Mouse (Mus musculus) myocyte (in vitro differentiated cells): ENCODE results near the gene Gm20425. TPM values are rescaled to one million over a fixed set of nuclear protein-coding genes. Genes with fewer than 3 reads are reported as not detected.

Experiments
- H3K27me3 ChIP-seq: one replicate; pipeline ENCODE4 v1.6.1; 2011; ENCODE audit not compliant: control insufficient read depth, insufficient read depth, insufficient read length
- H3K36me3 ChIP-seq: one replicate; pipeline ENCODE4 v1.6.1; 2011; ENCODE audit not compliant: control insufficient read depth, insufficient read depth
- H3K4me2 ChIP-seq: one replicate; pipeline ENCODE4 v1.6.1; 2011; ENCODE audit warnings: low read depth, control low read depth
- H3K4me3 ChIP-seq: one replicate; pipeline ENCODE4 v1.5.1; 2011; ENCODE audit warnings: mild to moderate bottlenecking, control low read depth, moderate library complexity
- H3K79me2 ChIP-seq: one replicate; pipeline ENCODE4 v1.6.1; 2011; ENCODE audit not compliant: control insufficient read depth, insufficient read depth
- H3ac ChIP-seq: one replicate; pipeline ENCODE4 v1.6.1; 2011; ENCODE audit not compliant: control insufficient read depth, insufficient read length
- CEBPB ChIP-seq: IDR thresholded peaks from 2 replicates; pipeline ENCODE4 v1.6.1; 2011; ENCODE audit warnings: mild to moderate bottlenecking, moderate library complexity; ENCODE audit not compliant: poor library complexity, insufficient read depth, severe bottlenecking
- E2F4 ChIP-seq: IDR thresholded peaks from one replicate; pipeline ENCODE4 v1.6.1; 2011; ENCODE audit warnings: mild to moderate bottlenecking, control low read depth, moderate library complexity; ENCODE audit not compliant: insufficient read depth
- MAX ChIP-seq: IDR thresholded peaks from one replicate; pipeline ENCODE4 v1.6.1; 2011; ENCODE audit warnings: low read depth, mild to moderate bottlenecking, control low read depth
- MYOD1 ChIP-seq, 3 experiments: IDR thresholded peaks; one replicate each; pipeline ENCODE4 v1.6.1; 2011; ENCODE audit warnings: control low read depth in 2 of 3, low read depth in 2 of 3, mild to moderate bottlenecking in 2 of 3, moderate library complexity in 1 of 3; ENCODE audit not compliant: insufficient read length in 2 of 3, control insufficient read depth in 1 of 3
- MYOG ChIP-seq, 3 experiments: IDR thresholded peaks; one replicate each; pipeline ENCODE4 v1.6.1; 2011; ENCODE audit warnings: control low read depth in 2 of 3, low read depth in 2 of 3, mild to moderate bottlenecking in 2 of 3; ENCODE audit not compliant: insufficient read length in 2 of 3, control insufficient read depth in 1 of 3, insufficient read depth in 1 of 3
- POLR2A ChIP-seq: IDR thresholded peaks from one replicate; pipeline ENCODE4 v1.6.1; 2011; ENCODE audit warnings: low read depth, mild to moderate bottlenecking, control low read depth, moderate library complexity; ENCODE audit not compliant: insufficient read length
- POLR2AphosphoS2 ChIP-seq: IDR thresholded peaks from one replicate; pipeline ENCODE4 v1.6.1; 2011; ENCODE audit warnings: low read depth, control low read depth; ENCODE audit not compliant: insufficient read length
- REST ChIP-seq: IDR thresholded peaks from one replicate; pipeline ENCODE4 v1.6.1; 2011; ENCODE audit warnings: mild to moderate bottlenecking, control low read depth, moderate library complexity; ENCODE audit not compliant: insufficient read depth, insufficient read length
- SRF ChIP-seq: IDR thresholded peaks from one replicate; pipeline ENCODE4 v1.6.1; 2011; ENCODE audit warnings: low read depth; ENCODE audit not compliant: control insufficient read depth, insufficient read length
- TCF12 ChIP-seq: IDR thresholded peaks from one replicate; pipeline ENCODE4 v1.6.1; 2011; ENCODE audit warnings: mild to moderate bottlenecking, control low read depth; ENCODE audit not compliant: poor library complexity, insufficient read depth, severe bottlenecking
- TCF3 ChIP-seq: IDR thresholded peaks from one replicate; pipeline ENCODE4 v1.6.1; 2011; ENCODE audit warnings: low read depth, control low read depth; ENCODE audit not compliant: insufficient read length
- USF1 ChIP-seq: IDR thresholded peaks from one replicate; pipeline ENCODE4 v1.6.1; 2011; ENCODE audit warnings: low read depth, mild to moderate bottlenecking, control low read depth, moderate library complexity
- polyA plus RNA-seq: library from polyadenylated mRNA; unstranded; fragments of >200 nt; fragmentation: generic; extraction: Trizol; gene quantifications from one replicate; pipeline ENCODE4 v1.2.1, GENCODE M21; 2012; ENCODE audit warnings: missing spikeins

Gene Gm20425
- polyA plus RNA-seq, 1 experiment: not detected

- Histone ChIP-seq H3K79me2 (no peaks in the 10 kb centered on the region), H3K36me3 (no peaks in the 10 kb centered on the region), H3ac (no peak overlapping the region), H3K27me3 (no peaks in the 10 kb centered on the region), H3K4me2 (no peak overlapping the region), H3K4me3 (no peak overlapping the region)
- TF ChIP-seq SRF: no peak
- no peak for TF ChIP-seq CEBPB
- no peak for TF ChIP-seq USF1
- no peak for TF ChIP-seq MYOG (IDR thresholded peaks at IDR 0.05; ENCODE audit: control insufficient read depth in 1 of 3, insufficient read depth in 1 of 3, insufficient read length in 2 of 3, low read depth in 2 of 3)
- no peak for TF ChIP-seq POLR2AphosphoS2
- no peak for TF ChIP-seq POLR2A
- no peak for TF ChIP-seq REST
- TF ChIP-seq TCF12: no peak
- TF ChIP-seq MAX: no peak
- TF ChIP-seq TCF3: no peak
- TF ChIP-seq MYOD1 (IDR thresholded peaks at IDR 0.05; ENCODE audit: control insufficient read depth in 1 of 3, insufficient read length in 2 of 3, low read depth in 2 of 3): no peak
- TF ChIP-seq E2F4: no peak
Observed at GRCm38 (mm10) chr9:103154568-103154967, 75.5 kb downstream of the Gm20425 start.

GRCm38 (mm10) chr9:103153286-103153685 is 76.8 kb downstream of the Gm20425 start:
- H3K4me2 ChIP-seq: no peak overlapping the region
- H3K4me3 ChIP-seq: no peak overlapping the region
- no peaks in the 10 kb centered on the region for H3K36me3 ChIP-seq
- H3K27me3 ChIP-seq: no peaks in the 10 kb centered on the region
- no peaks in the 10 kb centered on the region for H3K79me2 ChIP-seq
- no peak overlapping the region for H3ac ChIP-seq
- TF ChIP-seq MYOD1 (IDR thresholded peaks at IDR 0.05; ENCODE audit: control insufficient read depth in 1 of 3, insufficient read length in 2 of 3, low read depth in 2 of 3) (no peak), REST (no peak), SRF (no peak), MAX (no peak), CEBPB (no peak), TCF3 (no peak), POLR2A (no peak), E2F4 (no peak), USF1 (no peak), TCF12 (no peak)

- H3K36me3 ChIP-seq: no peaks in the 10 kb centered on the region
- no peak overlapping the region for H3K4me3 ChIP-seq
- no peaks in the 10 kb centered on the region for H3K79me2 ChIP-seq
- TF ChIP-seq MAX (no peak), POLR2AphosphoS2 (no peak), USF1 (no peak), CEBPB (no peak), SRF (no peak), TCF3 (no peak), MYOD1 (IDR thresholded peaks at IDR 0.05; ENCODE audit: control insufficient read depth in 1 of 3, insufficient read length in 2 of 3, low read depth in 2 of 3) (no peak), POLR2A (no peak), E2F4 (no peak), TCF12 (no peak), MYOG (IDR thresholded peaks at IDR 0.05; ENCODE audit: control insufficient read depth in 1 of 3, insufficient read depth in 1 of 3, insufficient read length in 2 of 3, low read depth in 2 of 3) (no peak), REST (no peak)
- no peak overlapping the region for H3ac ChIP-seq
- H3K4me2 ChIP-seq: no peak overlapping the region
- no peaks in the 10 kb centered on the region for H3K27me3 ChIP-seq
Observed at GRCm38 (mm10) chr9:103149074-103149799, 80.9 kb downstream of the Gm20425 start.

GRCm38 (mm10) chr9:103147103-103147502 is 83.0 kb downstream of the Gm20425 start:
- no peaks in the 10 kb centered on the region for H3K79me2 ChIP-seq
- no peak for TF ChIP-seq POLR2A
- no peak for TF ChIP-seq CEBPB
- TF ChIP-seq TCF12: no peak
- TF ChIP-seq SRF: no peak
- H3K27me3 ChIP-seq: no peaks in the 10 kb centered on the region
- no peak overlapping the region for H3ac ChIP-seq
- no peaks in the 10 kb centered on the region for H3K36me3 ChIP-seq
- H3K4me3 ChIP-seq: no peak overlapping the region
- H3K4me2 ChIP-seq: no peak overlapping the region

GRCm38 (mm10) chr9:103146703-103147102 is 83.4 kb downstream of the Gm20425 start:
- H3K4me3 ChIP-seq: no peak overlapping the region
- no peaks in the 10 kb centered on the region for H3K27me3 ChIP-seq
- H3K79me2 ChIP-seq: no peaks in the 10 kb centered on the region
- H3ac ChIP-seq: no peak overlapping the region
- no peak overlapping the region for H3K4me2 ChIP-seq
- TF ChIP-seq MYOD1 (IDR thresholded peaks at IDR 0.05; ENCODE audit: control insufficient read depth in 1 of 3, insufficient read length in 2 of 3, low read depth in 2 of 3): no peak
- no peak for TF ChIP-seq POLR2AphosphoS2
- no peak for TF ChIP-seq TCF3
- TF ChIP-seq REST: no peak
- TF ChIP-seq SRF: no peak
- TF ChIP-seq POLR2A: no peak
- TF ChIP-seq MYOG (IDR thresholded peaks at IDR 0.05; ENCODE audit: control insufficient read depth in 1 of 3, insufficient read depth in 1 of 3, insufficient read length in 2 of 3, low read depth in 2 of 3): no peak
- no peak for TF ChIP-seq TCF12
- no peak for TF ChIP-seq USF1
- TF ChIP-seq CEBPB: no peak
- no peak for TF ChIP-seq E2F4
- no peak for TF ChIP-seq MAX
- no peaks in the 10 kb centered on the region for H3K36me3 ChIP-seq
